Mouse (Mus musculus) MEL (cell line): Measurements from ENCODE around the gene Trappc13. TPM values are rescaled to one million over a fixed set of nuclear protein-coding genes. Genes with fewer than 3 reads are reported as not detected.

ENCODE experiments used
- DNase-seq: peaks from one replicate; pipeline ENCODE4 v3.0.0; 2011; ENCODE audit warnings: low read depth, low spot score
- H3K27ac ChIP-seq: 2 replicates; pipeline ENCODE4 v1.5.1; 2012; ENCODE audit warnings: low read depth, mild to moderate bottlenecking, control low read depth, low read length, moderate library complexity; ENCODE audit not compliant: control insufficient read depth
- H3K27me3 ChIP-seq, 2 experiments: fragments of 150-350 bp in 1 of 2; sonication (generic) in 1 of 2; 2 replicates each; pipeline ENCODE4 v1.6.1; 2012; ENCODE audit warnings: low read length in 2 of 2, mild to moderate bottlenecking in 2 of 2, improper control_type of control experiment in 1 of 2, moderate library complexity in 1 of 2; ENCODE audit not compliant: insufficient read depth in 2 of 2, control insufficient read depth in 1 of 2
- H3K36me3 ChIP-seq, 2 experiments: 2 replicates each; pipeline ENCODE4 v1.6.1; 2012 to 2014; ENCODE audit warnings: low read length in 2 of 2, improper control_type of control experiment in 1 of 2, inconsistent platforms in 1 of 2, mild to moderate bottlenecking in 1 of 2; ENCODE audit not compliant: insufficient read depth in 2 of 2, control insufficient read depth in 1 of 2
- H3K4me1 ChIP-seq, 2 experiments: fragments of 150-350 bp in 1 of 2; sonication (generic) in 1 of 2; 2 replicates each; pipeline ENCODE4 v1.6.1; 2012; ENCODE audit warnings: low read length in 2 of 2, improper control_type of control experiment in 1 of 2, mild to moderate bottlenecking in 1 of 2; ENCODE audit not compliant: insufficient read depth in 2 of 2, control insufficient read depth in 1 of 2
- H3K4me3 ChIP-seq, 2 experiments: fragments of 150-350 bp in 1 of 2; sonication (generic) in 1 of 2; 2 replicates each; pipeline ENCODE4 v1.5.1; 2012; ENCODE audit warnings: low read depth in 2 of 2, low read length in 2 of 2, mild to moderate bottlenecking in 2 of 2, moderate library complexity in 2 of 2, control low read depth in 1 of 2, improper control_type of control experiment in 1 of 2; ENCODE audit not compliant: control insufficient read depth in 1 of 2, insufficient read depth in 1 of 2
- H3K79me2 ChIP-seq: 2 replicates; pipeline ENCODE4 v1.6.1; 2012; ENCODE audit warnings: mild to moderate bottlenecking, low read length, moderate library complexity; ENCODE audit not compliant: control insufficient read depth, poor library complexity, insufficient read depth
- H3K9ac ChIP-seq: 2 replicates; pipeline ENCODE4 v1.6.1; 2012; ENCODE audit warnings: low read depth, mild to moderate bottlenecking, control low read depth, low read length, moderate library complexity; ENCODE audit not compliant: control insufficient read depth, poor library complexity, severe bottlenecking
- H3K9me3 ChIP-seq: fragments of 150-350 bp; sonication (generic); replicated peaks from 2 replicates; pipeline ENCODE4 v1.6.1; 2012; ENCODE audit warnings: mild to moderate bottlenecking, low read length, improper control_type of control experiment, moderate library complexity; ENCODE audit not compliant: insufficient read depth
- BHLHE40 ChIP-seq: IDR thresholded peaks from 2 replicates; pipeline ENCODE4 v1.6.1; 2012; ENCODE audit warnings: low read depth, mild to moderate bottlenecking, inconsistent platforms, low read length, improper control_type of control experiment, borderline replicate concordance
- CHD1 ChIP-seq: IDR thresholded peaks from 2 replicates; pipeline ENCODE4 v1.6.1; 2012; ENCODE audit warnings: low read depth, mild to moderate bottlenecking, inconsistent platforms, low read length, improper control_type of control experiment
- CHD2 ChIP-seq: IDR thresholded peaks from 2 replicates; pipeline ENCODE4 v1.6.1; 2011; ENCODE audit warnings: low read length, improper control_type of control experiment
- CTCF ChIP-seq, 3 experiments: IDR thresholded peaks in 2 of 3; conservative IDR thresholded peaks in 1 of 3; 2 replicates each; pipeline ENCODE4 v1.5.1; 2011 to 2012; ENCODE audit warnings: low read length in 3 of 3, low read depth in 2 of 3, mild to moderate bottlenecking in 2 of 3, improper control_type of control experiment in 1 of 3, inconsistent platforms in 1 of 3, mixed read lengths in 1 of 3, moderate library complexity in 1 of 3; ENCODE audit not compliant: control insufficient read depth in 1 of 3, insufficient read depth in 1 of 3, poor library complexity in 1 of 3, severe bottlenecking in 1 of 3
- E2F4 ChIP-seq: IDR thresholded peaks from 2 replicates; pipeline ENCODE4 v1.6.1; 2011; ENCODE audit warnings: low read depth, low read length, improper control_type of control experiment, borderline replicate concordance
- ELF1 ChIP-seq: IDR thresholded peaks from 2 replicates; pipeline ENCODE4 v1.6.1; 2014; ENCODE audit warnings: low read depth, mild to moderate bottlenecking, inconsistent platforms, low read length, improper control_type of control experiment, moderate library complexity
- EP300 ChIP-seq, 2 experiments: IDR thresholded peaks; 2 replicates each; pipeline ENCODE4 v1.6.1; 2011; ENCODE audit warnings: improper control_type of control experiment in 2 of 2, low read length in 2 of 2, low read depth in 1 of 2, mild to moderate bottlenecking in 1 of 2
- ETS1 ChIP-seq: IDR thresholded peaks from 2 replicates; pipeline ENCODE4 v1.6.1; 2012; ENCODE audit warnings: low read depth, mild to moderate bottlenecking, inconsistent platforms, low read length, improper control_type of control experiment, moderate library complexity
- HCFC1 ChIP-seq: IDR thresholded peaks from 2 replicates; pipeline ENCODE4 v1.6.1; 2012; ENCODE audit warnings: low read depth, mild to moderate bottlenecking, inconsistent platforms, low read length, improper control_type of control experiment, moderate library complexity
- JUND ChIP-seq: IDR thresholded peaks from 2 replicates; pipeline ENCODE4 v1.6.1; 2011; ENCODE audit warnings: low read depth, mild to moderate bottlenecking, improper control_type of control experiment, low read length
- KAT2A ChIP-seq: conservative IDR thresholded peaks from 2 replicates; pipeline ENCODE4 v1.6.1; 2012; ENCODE audit warnings: low read depth, low read length, improper control_type of control experiment, inconsistent platforms
- MAFK ChIP-seq: IDR thresholded peaks from 2 replicates; pipeline ENCODE4 v1.6.1; 2011; ENCODE audit warnings: low read depth, mild to moderate bottlenecking, low read length, improper control_type of control experiment, borderline replicate concordance
- MAZ ChIP-seq: IDR thresholded peaks from 2 replicates; pipeline ENCODE4 v1.6.1; 2012; ENCODE audit warnings: low read depth, mild to moderate bottlenecking, inconsistent platforms, low read length, improper control_type of control experiment
- MYC ChIP-seq: IDR thresholded peaks from 2 replicates; pipeline ENCODE4 v1.6.1; 2011; ENCODE audit warnings: low read depth, mild to moderate bottlenecking, low read length, improper control_type of control experiment, moderate library complexity
- POLR2AphosphoS2 ChIP-seq: IDR thresholded peaks from 2 replicates; pipeline ENCODE4 v1.6.1; 2011; ENCODE audit warnings: low read length, improper control_type of control experiment
- POLR2AphosphoS5 ChIP-seq: IDR thresholded peaks from 2 replicates; pipeline ENCODE4 v1.6.1; 2012; ENCODE audit warnings: low read depth, borderline replicate concordance, mild to moderate bottlenecking, inconsistent platforms, low read length, moderate library complexity, mixed read lengths
- RAD21 ChIP-seq: IDR thresholded peaks from 2 replicates; pipeline ENCODE4 v1.6.1; 2011; ENCODE audit warnings: mild to moderate bottlenecking, low read depth, low read length, improper control_type of control experiment
- SIN3A ChIP-seq: IDR thresholded peaks from 2 replicates; pipeline ENCODE4 v1.6.1; 2012; ENCODE audit warnings: low read length, improper control_type of control experiment, inconsistent platforms
- SMC3 ChIP-seq: IDR thresholded peaks from 2 replicates; pipeline ENCODE4 v1.6.1; 2011; ENCODE audit warnings: low read depth, low read length, improper control_type of control experiment
- TBP ChIP-seq: IDR thresholded peaks from 2 replicates; pipeline ENCODE4 v1.8.0; 2011; ENCODE audit warnings: low read depth, low read length, improper control_type of control experiment
- TCF12 ChIP-seq: IDR thresholded peaks from 2 replicates; pipeline ENCODE4 v1.6.1; 2014; ENCODE audit warnings: low read depth, mild to moderate bottlenecking, inconsistent platforms, low read length, improper control_type of control experiment, moderate library complexity
- USF1 ChIP-seq: IDR thresholded peaks from 2 replicates; pipeline ENCODE4 v1.6.1; 2014; ENCODE audit warnings: low read depth, mild to moderate bottlenecking, inconsistent platforms, low read length, improper control_type of control experiment, moderate library complexity
- USF2 ChIP-seq, 2 experiments: IDR thresholded peaks; 2 replicates each; pipeline ENCODE4 v1.6.1; 2011 to 2012; ENCODE audit warnings: improper control_type of control experiment in 2 of 2, low read length in 2 of 2, borderline replicate concordance in 1 of 2, inconsistent platforms in 1 of 2, low read depth in 1 of 2, mild to moderate bottlenecking in 1 of 2; ENCODE audit not compliant: insufficient read depth in 1 of 2
- ZC3H11A ChIP-seq: IDR thresholded peaks from 2 replicates; pipeline ENCODE4 v1.6.1; 2012; ENCODE audit warnings: low read depth, mild to moderate bottlenecking, inconsistent platforms, low read length, improper control_type of control experiment
- ZKSCAN1 ChIP-seq: IDR thresholded peaks from 2 replicates; pipeline ENCODE4 v1.6.1; 2012; ENCODE audit warnings: low read depth, mild to moderate bottlenecking, inconsistent platforms, low read length, improper control_type of control experiment, moderate library complexity
- ZMIZ1 ChIP-seq: IDR thresholded peaks from 2 replicates; pipeline ENCODE4 v1.6.1; 2012; ENCODE audit warnings: low read depth, mild to moderate bottlenecking, inconsistent platforms, low read length, improper control_type of control experiment, moderate library complexity
- ZNF384 ChIP-seq: IDR thresholded peaks from 2 replicates; pipeline ENCODE4 v1.6.1; 2012; ENCODE audit warnings: low read depth, mild to moderate bottlenecking, inconsistent platforms, low read length, improper control_type of control experiment
- polyA plus RNA-seq, 2 experiments: library from polyadenylated mRNA; stranded (reverse) in 1 of 2; unstranded in 1 of 2; fragments of >175 nt in 1 of 2; fragments of >200 nt in 1 of 2; gene quantifications; 2 replicates each; pipeline versions ENCODE4 v1.2.1 to v1.2.4; 2012; ENCODE audit warnings: low replicate concordance in 2 of 2, low read depth in 1 of 2; ENCODE audit not compliant: insufficient read length in 2 of 2, insufficient read depth in 1 of 2, missing spikeins in 1 of 2
- total RNA-seq: library from RNA; depleted of rRNA; stranded (reverse); fragments of 300-350 nt; gene quantifications from 2 replicates; pipeline ENCODE4 v1.2.3, GENCODE M21; 2012

The Trappc13 gene
- total and polyA plus RNA-seq, 3 experiments, result 28.3 to 33.5 TPM; not detected in 1

- no peaks in the 10 kb centered on the region for H3K36me3 ChIP-seq
- no peaks in the 10 kb centered on the region for H3K79me2 ChIP-seq
- DNase-seq, result no peak
- TF ChIP-seq USF2 (IDR thresholded peaks at IDR 0.05; ENCODE audit: borderline replicate concordance in 1 of 2, insufficient read depth in 1 of 2, low read depth in 1 of 2, low read length in 2 of 2) (no peak), HCFC1 (no peak), MYC (no peak), SIN3A (no peak), ZC3H11A (no peak), KAT2A (no peak), MAZ (no peak), ZNF384 (no peak), ETS1 (no peak), USF1 (no peak), ZMIZ1 (no peak), BHLHE40 (no peak), ZKSCAN1 (no peak), ELF1 (no peak), JUND (no peak), POLR2AphosphoS5 (no peak), CHD2 (no peak), E2F4 (no peak), TCF12 (no peak)
- no peak overlapping the region for H3K4me3 ChIP-seq
- H3K27ac ChIP-seq, result no peak overlapping the region
- peaks cover 5% of the 10 kb centered on the region in 2 experiments; a peak in 3 of 4 replicates for H3K27me3 ChIP-seq
- no peak overlapping the region for H3K9ac ChIP-seq
- no peaks in the 10 kb centered on the region for H3K9me3 ChIP-seq
- H3K4me1 ChIP-seq, result peaks cover 0 to 5% of the 10 kb centered on the region in 2 experiments; a peak in 1 of 4 replicates
These were observed 63.4 kb downstream of the Trappc13 start for GRCm38 (mm10) chr13:104114827-104115226.

- Histone ChIP-seq H3K9ac (no peak overlapping the region), H3K27ac (no peak overlapping the region), H3K27me3 (peaks cover 5% of the 10 kb centered on the region in 2 experiments; a peak in 3 of 4 replicates), H3K9me3 (no peaks in the 10 kb centered on the region), H3K4me3 (no peak overlapping the region), H3K79me2 (peaks cover 5% of the 10 kb centered on the region; the same call in 1 of the 2 replicates), H3K4me1 (peaks cover 0 to 6% of the 10 kb centered on the region in 2 experiments; a peak in 1 of 4 replicates), H3K36me3 (no peaks in the 10 kb centered on the region)
- TF ChIP-seq ETS1 (no peak), MAFK (peak; percentile 43; the same call in 1 of the 2 replicates), POLR2AphosphoS2 (no peak), RAD21 (peak; percentile 42), SMC3 (peak; percentile 66), TBP (peak; percentile 98), CHD1 (no peak), JUND (no peak), EP300 (IDR thresholded peaks at IDR 0.05; ENCODE audit: low read depth in 1 of 2, low read length in 2 of 2) (no peak), CTCF (IDR thresholded peaks at IDR 0.05 in 2 of 3, conservative IDR thresholded peaks at IDR 0.05 in 1 of 3; ENCODE audit: control insufficient read depth in 1 of 3, insufficient read depth in 1 of 3, low read depth in 2 of 3, low read length in 3 of 3, poor library complexity in 1 of 3, severe bottlenecking in 1 of 3) (peak; percentile 27 to 67 (median 56)), ZC3H11A (peak; percentile 47)
- DNase-seq, result peak; percentile 80
These were observed 64.5 kb downstream of the Trappc13 start for GRCm38 (mm10) chr13:104113782-104114181.
